Mouse (Mus musculus): Measurements from ENCODE around the gene Sipa1l1. TPM values are rescaled to one million over a fixed set of nuclear protein-coding genes. Genes with fewer than 3 reads are reported as not detected.

Sipa1l1 gene
- polyA plus RNA-seq, 1 experiment from 2014 or later, result 29.4 TPM

GRCm38 (mm10) chr12:82263443-82263842 is 94.3 kb downstream of the Sipa1l1 start:
- H3K4me1 ChIP-seq, result 0 out of 2 replicates have a peak, but pooled peaks cover 5% of the 10 kb centered on the region
- no peak overlapping the region for H3K4me2 ChIP-seq
- no peaks in the 10 kb centered on the region for H3K27me3 ChIP-seq
- ATAC-seq (ENCODE audit: borderline replicate concordance, extremely low read depth, low FRiP score, low TSS enrichment), result no peak
- H3K9ac ChIP-seq, result no peak overlapping the region
- no peak overlapping the region for H3K27ac ChIP-seq
- no peaks in the 10 kb centered on the region for H3K9me3 ChIP-seq
- 90% methylated on average over 7 of the region's 7 CpGs for WGBS
- H3K36me3 ChIP-seq, result no peaks in the 10 kb centered on the region
- no peak overlapping the region for H3K4me3 ChIP-seq

- ATAC-seq (ENCODE audit: borderline replicate concordance, extremely low read depth, low FRiP score, low TSS enrichment), result no peak
- no peaks in the 10 kb centered on the region for H3K27me3 ChIP-seq
Measured at GRCm38 (mm10) chr12:82264083-82264851, 95.1 kb downstream of the Sipa1l1 start.

GRCm38 (mm10) chr12:82265335-82266274 is 96.5 kb downstream of the Sipa1l1 start:
- no peaks in the 10 kb centered on the region for H3K36me3 ChIP-seq
- H3K27me3 ChIP-seq, result no peaks in the 10 kb centered on the region
- H3K4me2 ChIP-seq, result no peak overlapping the region
- no peak for ATAC-seq (ENCODE audit: borderline replicate concordance, extremely low read depth, low FRiP score, low TSS enrichment)
- H3K4me1 ChIP-seq, result 0 out of 2 replicates have a peak, but pooled peaks cover 5% of the 10 kb centered on the region
- 74% methylated on average over 9 of the region's 9 CpGs for WGBS
- H3K4me3 ChIP-seq, result no peak overlapping the region
- no peak overlapping the region for H3K27ac ChIP-seq
- no peaks in the 10 kb centered on the region for H3K9me3 ChIP-seq
- H3K9ac ChIP-seq, result no peak overlapping the region

More at GRCm38 (mm10) chr12:82264083-82264851, 95.1 kb downstream of the Sipa1l1 start:
- Histone ChIP-seq H3K4me2 (no peak overlapping the region), H3K9ac (no peak overlapping the region), H3K27ac (no peak overlapping the region), H3K4me3 (no peak overlapping the region), H3K9me3 (no peaks in the 10 kb centered on the region), H3K36me3 (no peaks in the 10 kb centered on the region), H3K4me1 (0 out of 2 replicates have a peak, but pooled peaks cover 5% of the 10 kb centered on the region)
- 90% methylated on average over 5 of the region's 5 CpGs for WGBS

- no peak for ATAC-seq (ENCODE audit: borderline replicate concordance, extremely low read depth, low FRiP score, low TSS enrichment)
- Histone ChIP-seq H3K9me3 (no peaks in the 10 kb centered on the region), H3K4me2 (no peak overlapping the region), H3K4me1 (peaks cover 5% of the 10 kb centered on the region; the same call in 1 of the 2 replicates), H3K27ac (no peak overlapping the region), H3K36me3 (no peaks in the 10 kb centered on the region), H3K27me3 (no peaks in the 10 kb centered on the region), H3K4me3 (no peak overlapping the region), H3K9ac (no peak overlapping the region)
- 76% methylated on average over 3 of the region's 3 CpGs for WGBS
Measured at GRCm38 (mm10) chr12:82271447-82271846, 102.3 kb downstream of the Sipa1l1 start.

- Histone ChIP-seq H3K27me3 (no peaks in the 10 kb centered on the region), H3K4me2 (no peak overlapping the region), H3K4me1 (peaks cover 5% of the 10 kb centered on the region; the same call in 1 of the 2 replicates), H3K4me3 (no peak overlapping the region), H3K36me3 (no peaks in the 10 kb centered on the region), H3K27ac (no peak overlapping the region), H3K9ac (no peak overlapping the region), H3K9me3 (no peaks in the 10 kb centered on the region)
- ATAC-seq (ENCODE audit: borderline replicate concordance, extremely low read depth, low FRiP score, low TSS enrichment), result no peak
- 49% methylated on average over 3 of the region's 3 CpGs for WGBS
Measured at GRCm38 (mm10) chr12:82273503-82273902, 104.4 kb downstream of the Sipa1l1 start.

GRCm38 (mm10) chr12:82274576-82274975 is 105.5 kb downstream of the Sipa1l1 start:
- Histone ChIP-seq H3K4me1 (peaks cover 5% of the 10 kb centered on the region; the same call in 1 of the 2 replicates), H3K36me3 (no peaks in the 10 kb centered on the region), H3K4me3 (no peak overlapping the region), H3K9me3 (no peaks in the 10 kb centered on the region), H3K4me2 (no peak overlapping the region), H3K27me3 (no peaks in the 10 kb centered on the region), H3K9ac (no peak overlapping the region), H3K27ac (no peak overlapping the region)
- WGBS, result 70% methylated on average over 5 of the region's 5 CpGs
- no peak for ATAC-seq (ENCODE audit: borderline replicate concordance, extremely low read depth, low FRiP score, low TSS enrichment)

- no peak overlapping the region for H3K4me2 ChIP-seq
- WGBS, result 25% methylated on average over 5 of the region's 5 CpGs
- H3K36me3 ChIP-seq, result no peaks in the 10 kb centered on the region
- no peak overlapping the region for H3K4me3 ChIP-seq
- no peaks in the 10 kb centered on the region for H3K27me3 ChIP-seq
- no peak overlapping the region for H3K9ac ChIP-seq
- H3K4me1 ChIP-seq, result peaks cover 5% of the 10 kb centered on the region; the same call in 1 of the 2 replicates
- ATAC-seq (ENCODE audit: borderline replicate concordance, extremely low read depth, low FRiP score, low TSS enrichment), result no peak
- H3K9me3 ChIP-seq, result no peaks in the 10 kb centered on the region
- H3K27ac ChIP-seq, result peak overlapping the region; percentile 48; the same call in 1 of the 2 replicates
Measured at GRCm38 (mm10) chr12:82275767-82276166, 106.6 kb downstream of the Sipa1l1 start.

- Histone ChIP-seq H3K9ac (no peak overlapping the region), H3K36me3 (no peaks in the 10 kb centered on the region), H3K9me3 (no peaks in the 10 kb centered on the region), H3K27ac (no peak overlapping the region), H3K4me3 (no peak overlapping the region), H3K27me3 (no peaks in the 10 kb centered on the region), H3K4me1 (peaks cover 5% of the 10 kb centered on the region; the same call in 1 of the 2 replicates), H3K4me2 (no peak overlapping the region)
- ATAC-seq (ENCODE audit: borderline replicate concordance, extremely low read depth, low FRiP score, low TSS enrichment), result no peak
- 98% methylated on average over 1 of the region's 1 CpGs for WGBS
Measured at GRCm38 (mm10) chr12:82276591-82276990, 107.5 kb downstream of the Sipa1l1 start.

GRCm38 (mm10) chr12:82284617-82285016 is 115.5 kb downstream of the Sipa1l1 start:
- Histone ChIP-seq H3K36me3 (no peaks in the 10 kb centered on the region), H3K27me3 (no peaks in the 10 kb centered on the region), H3K4me3 (no peak overlapping the region), H3K4me2 (no peak overlapping the region), H3K9me3 (no peaks in the 10 kb centered on the region), H3K27ac (no peak overlapping the region), H3K4me1 (peaks cover 13% of the 10 kb centered on the region; the same call in 1 of the 2 replicates), H3K9ac (no peak overlapping the region)
- 63% methylated on average over 5 of the region's 5 CpGs for WGBS
- no peak for ATAC-seq (ENCODE audit: borderline replicate concordance, extremely low read depth, low FRiP score, low TSS enrichment)

GRCm38 (mm10) chr12:82285018-82285417 is 115.9 kb downstream of the Sipa1l1 start:
- Histone ChIP-seq H3K36me3 (no peaks in the 10 kb centered on the region), H3K27ac (no peak overlapping the region), H3K4me1 (peaks cover 13% of the 10 kb centered on the region; the same call in 1 of the 2 replicates), H3K4me3 (no peak overlapping the region), H3K9ac (no peak overlapping the region), H3K9me3 (no peaks in the 10 kb centered on the region), H3K4me2 (no peak overlapping the region), H3K27me3 (no peaks in the 10 kb centered on the region)
- 87% methylated on average over 2 of the region's 2 CpGs for WGBS
- ATAC-seq (ENCODE audit: borderline replicate concordance, extremely low read depth, low FRiP score, low TSS enrichment), result no peak

- WGBS, result 41% methylated on average over 6 of the region's 6 CpGs
- Histone ChIP-seq H3K27me3 (no peaks in the 10 kb centered on the region), H3K36me3 (no peaks in the 10 kb centered on the region), H3K9ac (no peak overlapping the region), H3K4me1 (peaks cover 13% of the 10 kb centered on the region; the same call in 1 of the 2 replicates), H3K9me3 (no peaks in the 10 kb centered on the region), H3K4me2 (no peak overlapping the region), H3K27ac (no peak overlapping the region), H3K4me3 (no peak overlapping the region)
- no peak for ATAC-seq (ENCODE audit: borderline replicate concordance, extremely low read depth, low FRiP score, low TSS enrichment)
Measured at GRCm38 (mm10) chr12:82286068-82286467, 116.9 kb downstream of the Sipa1l1 start.

Measured in lung, embryonic 15.5 days (tissue).